Mouse (Mus musculus): ENCODE measurements around the gene Arf1. TPM values are rescaled to one million over a fixed set of nuclear protein-coding genes. Genes with fewer than 3 reads are reported as not detected.

Gene Arf1
- polyA plus RNA-seq (2015; fragmentation: Nextera tagmentation; extraction: Ambion mirVana), result 718 and 720 TPM in 2 replicates

- H3K4me3 ChIP-seq (replicated peaks), result peak within 1 kb of the TSS; percentile 97
- WGBS, result 4% methylated on average over 56 of the region's 59 CpGs
Measured at GRCm38 (mm10) chr11:59228122-59228953, at the start of gene Arf1. Arf1 (minus strand) TSS chr11:59228270.

GRCm38 (mm10) chr11:59276877-59277276, 48.8 kb upstream of the Arf1 start:
- H3K27ac ChIP-seq (replicated peaks), result no peak overlapping the region
- 38% methylated on average over 2 of the region's 2 CpGs for WGBS
- peaks cover under 1% of the 10 kb centered on the region; the same call in 1 of the 2 replicates for H3K4me1 ChIP-seq
- no peak for ATAC-seq (ENCODE audit: insufficient number of reproducible peaks, low FRiP score, low TSS enrichment, low read depth)
- no peak overlapping the region for H3K4me2 ChIP-seq (replicated peaks)
- no peaks in the 10 kb centered on the region for H3K9me3 ChIP-seq (replicated peaks)
- H3K4me3 ChIP-seq (replicated peaks), result no peak overlapping the region
- no peaks in the 10 kb centered on the region for H3K36me3 ChIP-seq
- H3K27me3 ChIP-seq, result peaks cover 14% of the 10 kb centered on the region
- no peak overlapping the region for H3K9ac ChIP-seq

More at GRCm38 (mm10) chr11:59228122-59228953, at the start of gene Arf1:
- peak within 1 kb of the TSS; percentile 97 for H3K27ac ChIP-seq (replicated peaks)
- peak within 1 kb of the TSS; percentile 61 for H3K4me2 ChIP-seq (replicated peaks)
- H3K27me3 ChIP-seq, result no peaks in the 10 kb centered on the region
- H3K9ac ChIP-seq, result peak within 1 kb of the TSS; percentile 100
- 0 out of 2 replicates have a peak, but pooled peaks cover 3% of the 10 kb centered on the region for H3K36me3 ChIP-seq
- no peaks in the 10 kb centered on the region for H3K9me3 ChIP-seq (replicated peaks)
- peak; percentile 94 for ATAC-seq (ENCODE audit: insufficient number of reproducible peaks, low FRiP score, low TSS enrichment, low read depth)
- peaks cover 40% of the 10 kb centered on the region for H3K4me1 ChIP-seq

- no peaks in the 10 kb centered on the region for H3K36me3 ChIP-seq
- no peak for ATAC-seq (ENCODE audit: insufficient number of reproducible peaks, low FRiP score, low TSS enrichment, low read depth)
- no peaks in the 10 kb centered on the region for H3K27me3 ChIP-seq
- WGBS, result 61% methylated on average over 3 of the region's 3 CpGs
- no peaks in the 10 kb centered on the region for H3K4me1 ChIP-seq
- no peak overlapping the region for H3K27ac ChIP-seq (replicated peaks)
- H3K9me3 ChIP-seq (replicated peaks), result no peaks in the 10 kb centered on the region
- no peak overlapping the region for H3K4me2 ChIP-seq (replicated peaks)
- no peak overlapping the region for H3K9ac ChIP-seq
- H3K4me3 ChIP-seq (replicated peaks), result no peak overlapping the region
Measured at GRCm38 (mm10) chr11:59274184-59274583, 46.1 kb upstream of the Arf1 start.

GRCm38 (mm10) chr11:59266727-59267126, 38.7 kb upstream of the Arf1 start:
- no peak overlapping the region for H3K9ac ChIP-seq
- no peaks in the 10 kb centered on the region for H3K36me3 ChIP-seq
- no peaks in the 10 kb centered on the region for H3K9me3 ChIP-seq (replicated peaks)
- no peak for ATAC-seq (ENCODE audit: insufficient number of reproducible peaks, low FRiP score, low TSS enrichment, low read depth)
- H3K4me1 ChIP-seq, result peaks cover 14% of the 10 kb centered on the region; the same call in 1 of the 2 replicates
- H3K4me2 ChIP-seq (replicated peaks), result no peak overlapping the region
- no peak overlapping the region for H3K27ac ChIP-seq (replicated peaks)
- H3K4me3 ChIP-seq (replicated peaks), result no peak overlapping the region
- peaks cover 45% of the 10 kb centered on the region for H3K27me3 ChIP-seq
- 15% methylated on average over 6 of the region's 6 CpGs for WGBS

GRCm38 (mm10) chr11:59265154-59265813, 37.2 kb upstream of the Arf1 start:
- no peak overlapping the region for H3K4me2 ChIP-seq (replicated peaks)
- H3K36me3 ChIP-seq, result no peaks in the 10 kb centered on the region
- peaks cover 14% of the 10 kb centered on the region; the same call in 1 of the 2 replicates for H3K4me1 ChIP-seq
- H3K4me3 ChIP-seq (replicated peaks), result no peak overlapping the region
- WGBS, result 51% methylated on average over 8 of the region's 8 CpGs
- no peak; the same call in 1 of the 2 replicates for ATAC-seq (ENCODE audit: insufficient number of reproducible peaks, low FRiP score, low TSS enrichment, low read depth)
- no peaks in the 10 kb centered on the region for H3K9me3 ChIP-seq (replicated peaks)
- H3K27ac ChIP-seq (replicated peaks), result no peak overlapping the region
- peaks cover 45% of the 10 kb centered on the region for H3K27me3 ChIP-seq
- no peak overlapping the region for H3K9ac ChIP-seq

GRCm38 (mm10) chr11:59264593-59264992, 36.5 kb upstream of the Arf1 start:
- peaks cover 45% of the 10 kb centered on the region for H3K27me3 ChIP-seq
- 4% methylated on average over 8 of the region's 8 CpGs for WGBS
- no peaks in the 10 kb centered on the region for H3K9me3 ChIP-seq (replicated peaks)
- no peaks in the 10 kb centered on the region for H3K36me3 ChIP-seq
- H3K4me2 ChIP-seq (replicated peaks), result peak overlapping the region; percentile 94
- H3K27ac ChIP-seq (replicated peaks), result no peak overlapping the region
- H3K4me1 ChIP-seq, result peaks cover 14% of the 10 kb centered on the region; the same call in 1 of the 2 replicates
- ATAC-seq (ENCODE audit: insufficient number of reproducible peaks, low FRiP score, low TSS enrichment, low read depth), result no peak
- H3K4me3 ChIP-seq (replicated peaks), result peak overlapping the region; percentile 59
- H3K9ac ChIP-seq, result peak overlapping the region; percentile 55

GRCm38 (mm10) chr11:59263870-59264563, 35.9 kb upstream of the Arf1 start:
- peaks cover 45% of the 10 kb centered on the region for H3K27me3 ChIP-seq
- peak overlapping the region; percentile 59 for H3K4me3 ChIP-seq (replicated peaks)
- no peaks in the 10 kb centered on the region for H3K36me3 ChIP-seq
- peaks cover 14% of the 10 kb centered on the region; the same call in 1 of the 2 replicates for H3K4me1 ChIP-seq
- H3K9me3 ChIP-seq (replicated peaks), result no peaks in the 10 kb centered on the region
- 2% methylated on average over 55 of the region's 56 CpGs for WGBS
- H3K27ac ChIP-seq (replicated peaks), result no peak overlapping the region
- peak overlapping the region; percentile 55 for H3K9ac ChIP-seq
- peak overlapping the region; percentile 94 for H3K4me2 ChIP-seq (replicated peaks)
- ATAC-seq (ENCODE audit: insufficient number of reproducible peaks, low FRiP score, low TSS enrichment, low read depth), result peak; percentile 84

- peaks cover 14% of the 10 kb centered on the region; the same call in 1 of the 2 replicates for H3K4me1 ChIP-seq
- no peak for ATAC-seq (ENCODE audit: insufficient number of reproducible peaks, low FRiP score, low TSS enrichment, low read depth)
- H3K36me3 ChIP-seq, result no peaks in the 10 kb centered on the region
- H3K9ac ChIP-seq, result no peak overlapping the region
- H3K9me3 ChIP-seq (replicated peaks), result no peaks in the 10 kb centered on the region
- no peak overlapping the region for H3K27ac ChIP-seq (replicated peaks)
- no peak overlapping the region for H3K4me2 ChIP-seq (replicated peaks)
- H3K27me3 ChIP-seq, result peaks cover 43% of the 10 kb centered on the region
- H3K4me3 ChIP-seq (replicated peaks), result no peak overlapping the region
Measured at GRCm38 (mm10) chr11:59262308-59262707, 34.2 kb upstream of the Arf1 start.

- Histone ChIP-seq H3K9me3 (replicated peaks) (no peaks in the 10 kb centered on the region), H3K27me3 (peaks cover 31% of the 10 kb centered on the region), H3K4me2 (replicated peaks) (no peak overlapping the region), H3K9ac (no peak overlapping the region), H3K4me1 (peaks cover 14% of the 10 kb centered on the region; the same call in 1 of the 2 replicates), H3K4me3 (replicated peaks) (no peak overlapping the region), H3K36me3 (no peaks in the 10 kb centered on the region), H3K27ac (replicated peaks) (no peak overlapping the region)
- WGBS, result 71% methylated on average over 10 of the region's 10 CpGs
- no peak for ATAC-seq (ENCODE audit: insufficient number of reproducible peaks, low FRiP score, low TSS enrichment, low read depth)
Measured at GRCm38 (mm10) chr11:59260706-59261493, 32.8 kb upstream of the Arf1 start.

- no peak for ATAC-seq (ENCODE audit: insufficient number of reproducible peaks, low FRiP score, low TSS enrichment, low read depth)
- Histone ChIP-seq H3K27me3 (peaks cover 19% of the 10 kb centered on the region), H3K9ac (no peak overlapping the region), H3K36me3 (no peaks in the 10 kb centered on the region), H3K4me3 (replicated peaks) (no peak overlapping the region), H3K9me3 (replicated peaks) (no peaks in the 10 kb centered on the region), H3K4me2 (replicated peaks) (no peak overlapping the region), H3K4me1 (peaks cover 13% of the 10 kb centered on the region; the same call in 1 of the 2 replicates), H3K27ac (replicated peaks) (no peak overlapping the region)
- 87% methylated on average over 7 of the region's 7 CpGs for WGBS
Measured at GRCm38 (mm10) chr11:59259647-59260046, 31.6 kb upstream of the Arf1 start.

Data from embryonic facial prominence, embryonic 15.5 days (tissue).